Mouse (Mus musculus) ES-E14 (cell line): Measurements from ENCODE around the gene C2. TPM values are rescaled to one million over a fixed set of nuclear protein-coding genes. Genes with fewer than 3 reads are reported as not detected.
A peak's percentile ranks its signal among the peaks of the same experiment; 100 is the strongest.

Source experiments
- DNase-seq: peaks from one replicate; pipeline ENCODE4 v3.0.0-alpha.2; 2013; ENCODE audit warnings: low read depth, low spot score
- H3K27ac ChIP-seq: 2 replicates; pipeline ENCODE4 v1.5.1; 2012; ENCODE audit warnings: low read depth, mild to moderate bottlenecking, low read length, moderate library complexity, mixed read lengths; ENCODE audit not compliant: poor library complexity, insufficient read depth, severe bottlenecking
- H3K36me3 ChIP-seq: 2 replicates; pipeline ENCODE4 v1.6.1; 2012; ENCODE audit warnings: mild to moderate bottlenecking, low read length, moderate library complexity, mixed read lengths; ENCODE audit not compliant: control insufficient read depth, poor library complexity, insufficient read depth, severe bottlenecking
- H3K4me1 ChIP-seq, 2 experiments: fragments of 150-350 bp in 1 of 2; sonication (generic) in 1 of 2; 2 replicates each; pipeline ENCODE4 v1.6.1; 2012; ENCODE audit warnings: low read length in 2 of 2, mild to moderate bottlenecking in 1 of 2, mixed read lengths in 1 of 2; ENCODE audit not compliant: control insufficient read depth in 2 of 2, insufficient read depth in 2 of 2, poor library complexity in 1 of 2
- H3K4me3 ChIP-seq, 2 experiments: fragments of 150-350 bp in 1 of 2; sonication (generic) in 1 of 2; 2 replicates each; pipeline ENCODE4 v1.5.1; 2012; ENCODE audit warnings: low read length in 2 of 2, low read depth in 1 of 2, mild to moderate bottlenecking in 1 of 2, mixed read lengths in 1 of 2; ENCODE audit not compliant: insufficient read depth in 1 of 2, poor library complexity in 1 of 2, severe bottlenecking in 1 of 2
- H3K9ac ChIP-seq: 2 replicates; pipeline ENCODE4 v1.6.1; 2012; ENCODE audit warnings: low read depth, mild to moderate bottlenecking, low read length, mixed read lengths; ENCODE audit not compliant: poor library complexity, insufficient read depth, severe bottlenecking
- H3K9me3 ChIP-seq: fragments of 150-350 bp; sonication (generic); 2 replicates; pipeline ENCODE4 v1.6.1; 2012; ENCODE audit warnings: low read depth, mild to moderate bottlenecking, low read length; ENCODE audit not compliant: control insufficient read depth, insufficient read depth
- CHD2 ChIP-seq: IDR thresholded peaks from 2 replicates; pipeline ENCODE4 v1.6.1; 2014; ENCODE audit warnings: mild to moderate bottlenecking, low read depth, low read length, inconsistent platforms
- HCFC1 ChIP-seq: IDR thresholded peaks from 2 replicates; pipeline ENCODE4 v1.6.1; 2012; ENCODE audit warnings: low read length, inconsistent platforms, borderline replicate concordance; ENCODE audit not compliant: insufficient read depth
- MAFK ChIP-seq: IDR thresholded peaks from 2 replicates; pipeline ENCODE4 v1.6.1; 2014; ENCODE audit warnings: mild to moderate bottlenecking, low read depth, low read length, inconsistent platforms; ENCODE audit not compliant: insufficient read depth
- ZC3H11A ChIP-seq: IDR thresholded peaks from 2 replicates; pipeline ENCODE4 v1.6.1; 2012; ENCODE audit warnings: low read depth, mild to moderate bottlenecking, inconsistent platforms, low read length, borderline replicate concordance
- ZNF384 ChIP-seq: IDR thresholded peaks from 2 replicates; pipeline ENCODE4 v1.6.1; 2012; ENCODE audit warnings: low read depth, low read length, inconsistent platforms
- in situ Hi-C, 2 experiments: fragments of 600-800 bp; cut with MboI; formaldehyde crosslinking; loops; one replicate each; pipeline ENCODE4 v1.15.1; 2025; ENCODE audit warnings: low sequenced_read_pairs in 2 of 2, inconsistent platforms in 1 of 2; ENCODE audit not compliant: unreplicated experiment in 2 of 2
- total RNA-seq: library from RNA; depleted of rRNA; stranded (reverse); fragments of 300-350 nt; gene quantifications from 2 replicates; pipeline ENCODE4 v1.2.3, GENCODE M21; 2012

C2 gene
- total RNA-seq, 1 experiment, result 5.0 TPM

- no peaks in the 10 kb centered on the region for H3K9me3 ChIP-seq
- H3K4me1 ChIP-seq, result peaks cover 4 to 13% of the 10 kb centered on the region in 2 experiments; a peak in 2 of 4 replicates
- DNase-seq, result no peak
- in situ Hi-C loops, result no loop called here
- TF ChIP-seq HCFC1 (no peak), ZC3H11A (no peak), ZNF384 (no peak), CHD2 (no peak), MAFK (no peak)
- H3K27ac ChIP-seq, result no peak overlapping the region
- H3K9ac ChIP-seq, result no peak overlapping the region
- H3K36me3 ChIP-seq, result peaks cover 22% of the 10 kb centered on the region
- H3K4me3 ChIP-seq, result no peak overlapping the region
Observed at GRCm38 (mm10) chr17:34916316-34916715, 18.3 kb upstream of the C2 start.

GRCm38 (mm10) chr17:34915410-34915831 is 17.4 kb upstream of the C2 start:
- no peak overlapping the region for H3K27ac ChIP-seq
- no peaks in the 10 kb centered on the region for H3K9me3 ChIP-seq
- in situ Hi-C loops, result no loop called here
- peak overlapping the region; percentile 27; the same call in 1 of the 2 replicates for H3K9ac ChIP-seq
- no peak for TF ChIP-seq ZNF384
- TF ChIP-seq ZC3H11A, result no peak
- no peak for TF ChIP-seq MAFK
- no peak for TF ChIP-seq CHD2
- no peak for TF ChIP-seq HCFC1
- peak overlapping the region in 1 of 2 experiments; percentile 13; a peak in 1 of 4 replicates for H3K4me3 ChIP-seq
- peaks cover 4 to 17% of the 10 kb centered on the region in 2 experiments; a peak in 3 of 4 replicates for H3K4me1 ChIP-seq
- no peak for DNase-seq
- H3K36me3 ChIP-seq, result peaks cover 30% of the 10 kb centered on the region

GRCm38 (mm10) chr17:34913930-34914665 is 16.0 kb upstream of the C2 start, which contains the start of gene Slc44a4:
Slc44a4 (plus strand) TSS chr17:34914466.
- no peak within 1 kb of the TSS for H3K4me3 ChIP-seq
- no peak for TF ChIP-seq ZC3H11A
- TF ChIP-seq MAFK, result no peak
- no peak for TF ChIP-seq ZNF384
- TF ChIP-seq CHD2, result no peak
- TF ChIP-seq HCFC1, result no peak
- H3K9me3 ChIP-seq, result no peaks in the 10 kb centered on the region
- H3K36me3 ChIP-seq, result peaks cover 33% of the 10 kb centered on the region
- H3K4me1 ChIP-seq, result peaks cover 4 to 22% of the 10 kb centered on the region in 2 experiments; a peak in 3 of 4 replicates
- H3K27ac ChIP-seq, result no peak within 1 kb of the TSS; the same call in 1 of the 2 replicates
- in situ Hi-C loops, result no loop called here
- DNase-seq, result no peak
- H3K9ac ChIP-seq, result peak within 1 kb of the TSS; percentile 38; the same call in 1 of the 2 replicates

- Histone ChIP-seq H3K4me1 (peaks cover 2 to 33% of the 10 kb centered on the region in 2 experiments; a peak in 3 of 4 replicates), H3K4me3 (peak overlapping the region in 1 of 2 experiments; percentile 47; a peak in 1 of 4 replicates), H3K9me3 (no peaks in the 10 kb centered on the region), H3K9ac (peak overlapping the region; percentile 45; the same call in 1 of the 2 replicates), H3K27ac (no peak overlapping the region), H3K36me3 (peaks cover 54% of the 10 kb centered on the region)
- in situ Hi-C loops, result no loop called here
- peak; percentile 93 for DNase-seq
- TF ChIP-seq MAFK (no peak), HCFC1 (no peak)
Observed at GRCm38 (mm10) chr17:34911945-34912351, 13.9 kb upstream of the C2 start.
